Comparison of ENCODE assay signal across 13 mouse cellular contexts in the genomic region with DNA sequence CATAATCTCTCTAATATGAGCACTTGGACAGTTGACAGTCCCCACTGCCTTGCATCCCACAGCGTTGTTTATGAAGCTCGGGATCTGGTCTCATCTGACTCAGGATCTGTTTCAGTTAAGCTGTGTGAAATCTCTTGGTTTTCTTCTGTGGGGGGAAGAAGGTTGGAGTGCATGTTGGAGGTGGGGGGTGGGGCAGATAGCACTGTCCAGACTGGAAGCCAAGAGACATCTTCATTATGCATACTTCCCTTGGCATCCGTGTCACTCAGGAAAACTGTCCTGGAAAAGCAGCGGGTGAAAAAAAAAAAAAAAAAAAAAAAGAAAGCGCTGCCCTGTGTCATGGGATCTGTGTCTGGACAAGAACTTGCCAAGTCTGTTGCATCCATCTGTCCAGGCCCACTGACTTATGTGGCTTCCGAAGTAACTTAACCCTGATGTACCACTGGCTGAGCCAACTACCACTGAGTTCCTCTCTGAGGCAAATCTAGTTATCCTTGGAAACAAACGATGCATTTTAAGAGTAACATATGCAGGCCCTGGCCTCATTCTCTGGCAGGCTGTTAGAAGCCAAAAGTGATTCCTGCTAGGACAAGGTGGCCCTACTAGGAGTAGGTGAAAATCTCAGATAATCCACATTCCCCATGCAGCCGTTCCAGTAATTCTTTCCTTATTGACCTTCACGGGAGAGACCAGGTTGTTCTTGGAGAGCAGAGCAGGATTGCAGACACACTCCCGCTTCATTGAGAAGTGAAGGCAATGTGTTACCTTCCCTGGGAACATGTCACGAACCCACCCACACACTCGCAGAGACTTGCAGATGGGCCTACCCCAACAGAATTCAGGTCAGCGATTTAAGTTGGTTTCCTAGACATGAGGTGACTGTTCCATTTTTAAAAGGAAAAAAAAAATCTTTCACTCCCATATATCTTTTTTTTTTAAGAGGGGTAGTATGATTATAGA.
DNase-seq lines count a peak whose midpoint lies in the region; ATAC-seq lines count a peak whose summit lies in the region.
"Had no signal": no experiment of that assay in that cellular context is flagged by ENCODE, and none has a peak within 500 bp of the region (broad histone marks: within the 10 kb centered on the region; RNA-seq: fewer than 3 reads in every experiment).

No protein-coding gene starts in this region.

- H3K36me3 ChIP-seq in hindbrain, embryonic 16.5 days (ENCODE audit: control insufficient read depth, insufficient read depth, low read length) = no peaks in the 10 kb centered on the region
- H3K36me3 ChIP-seq in hindbrain, embryonic 11.5 days (ENCODE audit: control insufficient read depth, insufficient read depth, low read length) = no peaks in the 10 kb centered on the region
- H3K36me3 ChIP-seq: forebrain, embryonic 12.5 days; heart, embryonic 10.5 days; kidney, embryonic 15.5 days had no signal

- no peak overlapping the region for H3K4me2 ChIP-seq in hindbrain, embryonic 16.5 days (ENCODE audit: low read length)
- H3K4me2 ChIP-seq in hindbrain, embryonic 11.5 days (replicated peaks; ENCODE audit: low read depth, low read length) = no peak overlapping the region
- H3K4me2 ChIP-seq: forebrain, embryonic 12.5 days; kidney, embryonic 15.5 days had no signal

- no peak overlapping the region for H3K9ac ChIP-seq in hindbrain, embryonic 16.5 days (ENCODE audit: low read depth, low read length)
- no peak overlapping the region for H3K9ac ChIP-seq in hindbrain, embryonic 11.5 days (ENCODE audit: low read depth, low read length)
- H3K9ac ChIP-seq: forebrain, embryonic 12.5 days; kidney, embryonic 15.5 days; liver, embryonic 14.5 days had no signal

- DNase-seq in hindbrain, embryonic 11.5 days (ENCODE audit: low spot score) = no peak
- DNase-seq in right cerebral cortex, postnatal 36 days (ENCODE audit: low spot score in 2 of 2) = peak; percentile 6 to 42
- DNase-seq in right cerebral cortex, postnatal 25 days = no peak
- DNase-seq in cerebellum, postnatal 25 days = peak; percentile 76 to 80
- DNase-seq in testis, postnatal 10 days (ENCODE audit: low spot score) = no peak
- DNase-seq: gastrocnemius, postnatal 14 days; lung, postnatal 10 days had no signal

- no peak overlapping the region for H3K27ac ChIP-seq in hindbrain, embryonic 16.5 days (ENCODE audit: low read depth, low read length)
- H3K27ac ChIP-seq in hindbrain, embryonic 11.5 days (ENCODE audit: low read depth, low read length) = no peak overlapping the region
- H3K27ac ChIP-seq: forebrain, embryonic 12.5 days; heart, embryonic 10.5 days; kidney, embryonic 15.5 days; liver, embryonic 14.5 days had no signal

- H3K4me3 ChIP-seq in hindbrain, embryonic 16.5 days (ENCODE audit: low read length) = no peak overlapping the region
- H3K4me3 ChIP-seq in hindbrain, embryonic 11.5 days (ENCODE audit: low read depth, low read length) = no peak overlapping the region
- H3K4me3 ChIP-seq: forebrain, embryonic 12.5 days; heart, embryonic 10.5 days; kidney, embryonic 15.5 days had no signal

- no peaks in the 10 kb centered on the region for H3K27me3 ChIP-seq in hindbrain, embryonic 16.5 days (replicated peaks; ENCODE audit: control insufficient read depth, insufficient read depth, low read length)
- no peaks in the 10 kb centered on the region for H3K27me3 ChIP-seq in hindbrain, embryonic 11.5 days (ENCODE audit: control insufficient read depth, insufficient read depth, low read length)
- H3K27me3 ChIP-seq: forebrain, embryonic 12.5 days; kidney, embryonic 15.5 days had no signal

- no peaks in the 10 kb centered on the region for H3K4me1 ChIP-seq in hindbrain, embryonic 16.5 days (ENCODE audit: control insufficient read depth, insufficient read depth, low read depth, low read length)
- no peaks in the 10 kb centered on the region for H3K4me1 ChIP-seq in hindbrain, embryonic 11.5 days (replicated peaks; ENCODE audit: control insufficient read depth, insufficient read depth, low read length)
- H3K4me1 ChIP-seq: heart, embryonic 10.5 days had no signal

- 64% methylated on average over 13 of the region's 13 CpGs for WGBS in hindbrain, embryonic 16.5 days
- 82% methylated on average over 13 of the region's 13 CpGs for WGBS in hindbrain, embryonic 11.5 days

- H3K9me3 ChIP-seq in hindbrain, embryonic 16.5 days (ENCODE audit: control insufficient read depth, low read length) = no peaks in the 10 kb centered on the region
- H3K9me3 ChIP-seq in hindbrain, embryonic 11.5 days (ENCODE audit: control insufficient read depth, low read length) = no peaks in the 10 kb centered on the region
- H3K9me3 ChIP-seq: forebrain, embryonic 12.5 days; heart, embryonic 10.5 days; kidney, embryonic 15.5 days had no signal

- ATAC-seq in hindbrain, embryonic 16.5 days = peak; percentile 77
- ATAC-seq in hindbrain, embryonic 11.5 days (ENCODE audit: low FRiP score) = no peak
- no peak for ATAC-seq in erythroblast, adult 5-6 weeks (replicated peaks; ENCODE audit: low FRiP score, poor library complexity, severe bottlenecking)

Comparison
In these comparisons a context has a peak if more than half of its experiments do, and no peak if none do; other contexts are left out.
1. DNase-seq: peak in right cerebral cortex, postnatal 36 days (2 of 2) and cerebellum, postnatal 25 days (2 of 2); none in hindbrain, embryonic 11.5 days (single experiment), right cerebral cortex, postnatal 25 days (single experiment) and testis, postnatal 10 days (single experiment).